Mouse (Mus musculus) ES-Bruce4 (cell line): ENCODE data around the gene Med6. TPM values are rescaled to one million over a fixed set of nuclear protein-coding genes. Genes with fewer than 3 reads are reported as not detected.
A peak's percentile ranks its signal among the peaks of the same experiment; 100 is the strongest.

Experiments used
- H3K27ac ChIP-seq: 2 replicates; pipeline ENCODE4 v1.5.1; 2012; ENCODE audit warnings: low read length, inconsistent platforms; ENCODE audit not compliant: insufficient read depth
- H3K27me3 ChIP-seq: 2 replicates; pipeline ENCODE4 v1.6.1; 2012; ENCODE audit warnings: mild to moderate bottlenecking, low read length, inconsistent platforms; ENCODE audit not compliant: control insufficient read depth, poor library complexity, insufficient read depth, severe bottlenecking
- H3K36me3 ChIP-seq: 2 replicates; pipeline ENCODE4 v1.6.1; 2012; ENCODE audit warnings: inconsistent platforms, mild to moderate bottlenecking, low read length, moderate library complexity; ENCODE audit not compliant: control insufficient read depth, poor library complexity, insufficient read depth, severe bottlenecking
- H3K4me1 ChIP-seq: one replicate; pipeline ENCODE4 v1.8.1; 2011; ENCODE audit warnings: low read length; ENCODE audit not compliant: control insufficient read depth, insufficient read depth
- H3K4me3 ChIP-seq: 2 replicates; pipeline ENCODE4 v1.5.1; 2011; ENCODE audit warnings: low read depth, mild to moderate bottlenecking, low read length
- H3K9ac ChIP-seq: 2 replicates; pipeline ENCODE4 v1.6.1; 2012; ENCODE audit warnings: low read depth, mild to moderate bottlenecking, inconsistent platforms; ENCODE audit not compliant: poor library complexity, severe bottlenecking
- H3K9me3 ChIP-seq: replicated peaks from 2 replicates; pipeline ENCODE4 v1.6.1; 2012; ENCODE audit warnings: mild to moderate bottlenecking, low read length, inconsistent platforms; ENCODE audit not compliant: control insufficient read depth, poor library complexity, insufficient read depth, severe bottlenecking
- CTCF ChIP-seq: IDR thresholded peaks from one replicate; pipeline ENCODE4 v1.8.1; 2011; ENCODE audit warnings: low read depth, low read length
- EP300 ChIP-seq: IDR thresholded peaks from 2 replicates; pipeline ENCODE4 v1.6.1; 2011; ENCODE audit warnings: low read depth, low read length; ENCODE audit not compliant: insufficient read depth
- POLR2A ChIP-seq: IDR thresholded peaks from one replicate; pipeline ENCODE4 v1.8.1; 2011; ENCODE audit warnings: low read length; ENCODE audit not compliant: insufficient read depth
- polyA plus RNA-seq: library from polyadenylated mRNA; stranded (reverse); fragments of >200 nt; gene quantifications from 2 replicates; pipeline ENCODE4 v1.2.4, GENCODE M21; 2011; ENCODE audit warnings: low read depth; ENCODE audit not compliant: missing spikeins, insufficient read depth, insufficient read length

Med6 gene
- 70.4 and 74.4 TPM in 2 replicates for polyA plus RNA-seq

GRCm38 (mm10) chr12:81594902-81595671 lies at the start of gene Med6:
TSS of gene Med6 (minus strand) at chr12:81595008.
- TF ChIP-seq EP300 (0 out of 2 replicates have a peak, but pooled peaks have one; percentile 2), POLR2A (no peak)
- Histone ChIP-seq H3K4me1 (no peaks in the 10 kb centered on the region), H3K27me3 (no peaks in the 10 kb centered on the region), H3K9ac (peak within 1 kb of the TSS; percentile 89), H3K4me3 (peak within 1 kb of the TSS; percentile 81), H3K36me3 (peaks cover 9% of the 10 kb centered on the region), H3K27ac (peak within 1 kb of the TSS; percentile 19), H3K9me3 (no peaks in the 10 kb centered on the region)

GRCm38 (mm10) chr12:81642361-81643082 lies 47.7 kb upstream of the Med6 start:
- Histone ChIP-seq H3K36me3 (no peaks in the 10 kb centered on the region), H3K27me3 (no peaks in the 10 kb centered on the region; the same call in 1 of the 2 replicates), H3K9ac (no peak overlapping the region), H3K27ac (no peak overlapping the region), H3K4me1 (no peaks in the 10 kb centered on the region), H3K9me3 (no peaks in the 10 kb centered on the region), H3K4me3 (no peak overlapping the region)
- no peak for TF ChIP-seq CTCF
- no peak for TF ChIP-seq POLR2A
- TF ChIP-seq EP300, result no peak

- no peaks in the 10 kb centered on the region; the same call in 1 of the 2 replicates for H3K27me3 ChIP-seq
- no peaks in the 10 kb centered on the region for H3K36me3 ChIP-seq
- no peak overlapping the region for H3K4me3 ChIP-seq
- H3K4me1 ChIP-seq, result no peaks in the 10 kb centered on the region
- no peak overlapping the region for H3K9ac ChIP-seq
- H3K9me3 ChIP-seq, result no peaks in the 10 kb centered on the region
- H3K27ac ChIP-seq, result no peak overlapping the region
- TF ChIP-seq EP300, result no peak
- no peak for TF ChIP-seq CTCF
- TF ChIP-seq POLR2A, result no peak
Observed at GRCm38 (mm10) chr12:81640656-81641055, 45.8 kb upstream of the Med6 start.

- no peak overlapping the region for H3K4me3 ChIP-seq
- H3K9me3 ChIP-seq, result no peaks in the 10 kb centered on the region
- H3K36me3 ChIP-seq, result no peaks in the 10 kb centered on the region
- H3K27ac ChIP-seq, result no peak overlapping the region
- peaks cover 2% of the 10 kb centered on the region for H3K27me3 ChIP-seq
- no peaks in the 10 kb centered on the region for H3K4me1 ChIP-seq
- TF ChIP-seq POLR2A (no peak), EP300 (no peak), CTCF (no peak)
- H3K9ac ChIP-seq, result no peak overlapping the region
Observed at GRCm38 (mm10) chr12:81633246-81633645, 38.4 kb upstream of the Med6 start.

GRCm38 (mm10) chr12:81631661-81632401 lies 37.0 kb upstream of the Med6 start:
- Histone ChIP-seq H3K9ac (peak overlapping the region; percentile 64), H3K27ac (no peak overlapping the region), H3K27me3 (peaks cover 2% of the 10 kb centered on the region)

More at GRCm38 (mm10) chr12:81631661-81632401, 37.0 kb upstream of the Med6 start:
- H3K4me1 ChIP-seq, result no peaks in the 10 kb centered on the region
- H3K36me3 ChIP-seq, result no peaks in the 10 kb centered on the region
- no peak for TF ChIP-seq CTCF
- no peak for TF ChIP-seq POLR2A
- no peak for TF ChIP-seq EP300
- peak overlapping the region; percentile 71 for H3K4me3 ChIP-seq
- no peaks in the 10 kb centered on the region for H3K9me3 ChIP-seq
